Mouse (Mus musculus): Measurements from ENCODE around the gene Slc36a3.

DNA sequence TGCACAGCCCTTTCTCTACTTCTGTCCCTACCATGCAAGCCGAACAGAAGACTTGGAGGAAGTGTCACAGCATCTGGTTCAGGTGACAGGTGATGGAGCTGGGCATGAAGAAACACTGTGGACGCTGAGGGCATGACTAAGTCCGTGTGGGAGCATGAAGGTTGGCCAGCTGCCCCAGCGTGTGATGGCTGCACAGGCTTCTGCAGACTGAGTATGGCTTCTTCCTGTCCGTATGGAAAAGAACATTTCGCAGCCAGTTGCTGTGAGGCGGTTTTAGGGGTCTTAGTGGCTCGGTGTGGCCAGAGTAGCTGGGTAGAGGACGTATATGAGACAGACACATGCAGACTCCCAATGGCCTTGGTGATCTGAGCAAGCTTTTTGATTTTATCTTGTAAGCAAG is 70.3 kb downstream of the Slc36a3 start:
- no peak for TF ChIP-seq CTCF (IDR thresholded peaks at IDR 0.05; ENCODE audit: borderline replicate concordance, insufficient read depth, low read depth, low read length)
- TF ChIP-seq POLR2A (IDR thresholded peaks at IDR 0.05; ENCODE audit: borderline replicate concordance, insufficient read depth, low read length) = no peak

All from cerebellum, adult 2 months (tissue).